Mouse (Mus musculus) lung, adult 18-20 months (tissue): ENCODE data around the gene Tifa.
A peak's percentile ranks its signal among the peaks of the same experiment; 100 is the strongest.

Source experiments
- DNase-seq, 2 experiments: peaks; one replicate each; pipeline ENCODE4 v3.0.0; 2022; ENCODE audit warnings: mixed read lengths in 2 of 2

The Tifa gene

GRCm38 (mm10) chr3:127830183-127830582 is 40.6 kb downstream of the Tifa start:
- no peak for DNase-seq

GRCm38 (mm10) chr3:127831079-127831478 is 41.5 kb downstream of the Tifa start:
- no peak for DNase-seq

GRCm38 (mm10) chr3:127834040-127834439 is 44.4 kb downstream of the Tifa start:
- no peak for DNase-seq

DNA sequence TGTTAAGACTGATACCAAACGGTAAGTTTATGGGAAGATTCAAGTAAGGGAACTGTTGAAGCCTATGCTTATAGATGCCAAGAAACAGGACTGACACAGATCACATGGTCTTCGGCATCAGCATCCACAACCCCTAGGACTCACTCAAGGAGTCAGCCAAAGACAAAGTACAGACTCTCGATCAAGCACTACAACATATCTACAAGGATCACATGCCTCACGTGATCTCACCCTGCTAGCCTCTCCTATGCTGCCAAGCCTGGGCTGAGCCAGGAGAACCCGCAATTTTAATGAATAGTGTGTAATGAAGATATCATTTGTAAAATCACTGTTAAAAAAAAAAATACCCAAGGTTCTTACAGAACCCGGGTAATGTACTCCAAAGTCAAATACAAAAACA is 46.0 kb downstream of the Tifa start:
- no peak for DNase-seq

GRCm38 (mm10) chr3:127836798-127837153 is 47.2 kb downstream of the Tifa start:
- no peak for DNase-seq

GRCm38 (mm10) chr3:127837154-127837865 is 47.7 kb downstream of the Tifa start, which contains the start of gene Ap1ar:
TSS of gene Ap1ar (minus strand) at chr3:127837523.
- DNase-seq = peak; percentile 94 to 96

GRCm38 (mm10) chr3:127837972-127838644 is 48.5 kb downstream of the Tifa start:
- DNase-seq = no peak

GRCm38 (mm10) chr3:127841926-127842325 is 52.3 kb downstream of the Tifa start:
- DNase-seq = no peak

DNA sequence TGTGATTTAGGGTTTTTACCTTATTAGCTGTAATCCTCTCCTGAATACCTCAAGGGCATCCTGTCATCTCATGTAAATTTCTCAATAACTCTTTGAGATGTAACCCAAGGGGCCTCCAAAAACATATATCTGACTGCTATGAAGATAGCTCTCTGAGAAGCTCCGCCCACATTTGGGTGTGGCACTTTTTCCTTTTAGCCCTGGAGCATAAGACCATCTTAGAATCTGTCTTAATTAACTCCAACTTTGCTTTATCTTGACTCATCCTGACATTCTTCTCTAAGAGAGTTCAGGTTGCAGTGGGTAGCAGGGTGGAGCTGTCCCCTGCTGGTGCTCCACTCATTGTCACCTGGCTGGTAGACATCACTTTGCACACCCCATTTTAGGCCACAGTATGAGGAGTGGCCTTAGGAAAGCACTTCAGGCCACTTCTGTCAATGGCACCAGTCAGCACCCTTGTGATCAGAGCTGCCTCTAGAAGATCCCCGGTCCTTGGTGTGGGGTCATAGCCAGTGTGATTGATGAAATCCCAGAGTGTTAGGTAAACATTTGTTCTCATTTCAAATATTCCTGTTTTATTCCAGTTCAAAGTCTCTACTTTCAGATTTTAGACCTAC is 53.8 kb downstream of the Tifa start:
- DNase-seq = peak; percentile 60 to 77

DNA sequence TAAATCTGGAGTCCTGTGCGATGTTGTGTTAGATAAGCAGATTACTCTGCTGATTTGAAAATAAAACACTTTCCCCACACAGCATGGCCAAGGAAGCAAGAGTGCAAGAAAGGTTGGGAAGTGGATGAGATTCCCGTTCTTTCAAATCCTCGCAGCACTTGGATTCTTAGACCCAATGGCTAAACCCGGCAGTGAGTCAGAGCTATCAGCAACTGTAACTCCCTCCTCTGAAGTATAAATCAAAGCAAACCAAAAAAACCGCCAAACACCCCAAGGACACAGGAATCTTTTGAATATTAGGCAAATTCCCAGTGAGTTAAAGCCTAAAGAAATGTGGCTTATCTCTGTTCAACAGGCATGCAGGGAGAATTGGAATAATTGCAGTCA is 54.3 kb downstream of the Tifa start:
- no peak for DNase-seq

GRCm38 (mm10) chr3:127848088-127848808 is 58.6 kb downstream of the Tifa start:
- peak in 1 of 2 experiments; percentile 30 for DNase-seq

- no peak for DNase-seq
These were observed 60.3 kb downstream of the Tifa start for GRCm38 (mm10) chr3:127849922-127850321.

DNA sequence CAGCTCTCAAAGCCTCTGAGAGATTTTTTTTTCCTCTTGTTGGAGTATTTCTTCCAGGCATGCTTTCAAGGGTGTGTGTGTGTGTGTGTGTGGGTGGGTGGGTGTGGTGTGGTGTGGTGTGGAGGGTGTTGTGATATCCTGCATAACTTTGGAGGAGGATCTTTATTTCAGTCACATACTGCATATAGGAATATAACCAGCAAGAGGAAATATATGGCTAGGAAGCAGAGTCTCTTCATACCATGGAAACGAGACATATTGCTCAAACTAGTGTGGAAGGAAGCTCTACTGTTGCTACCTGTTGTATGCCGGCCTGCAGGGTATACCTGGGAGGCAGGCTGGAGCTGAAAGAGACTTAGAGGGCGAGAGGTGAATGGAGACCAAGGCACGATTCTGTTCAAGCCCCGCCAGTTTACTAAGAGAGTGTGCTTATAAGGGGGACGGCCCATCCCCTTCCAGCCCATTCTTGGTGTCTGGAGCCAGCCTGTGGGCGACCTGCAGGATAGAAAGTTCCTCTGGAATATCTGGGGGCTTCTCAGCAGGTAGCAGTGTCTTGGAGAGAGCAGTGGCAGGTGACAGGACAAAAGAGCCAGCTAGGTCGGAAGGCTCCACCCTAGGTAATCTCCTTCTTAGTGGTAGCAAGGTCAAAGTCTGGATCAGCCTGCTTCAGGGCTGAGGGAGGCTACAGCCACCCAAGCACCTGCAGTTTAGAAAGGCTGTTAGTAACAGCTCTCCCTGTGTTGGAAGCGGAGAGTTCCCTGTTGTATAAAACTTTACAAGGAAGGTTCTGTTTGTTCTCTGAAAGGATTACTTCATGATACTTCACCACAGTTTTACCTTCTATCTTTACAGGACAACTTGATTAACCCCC is 61.4 kb downstream of the Tifa start:
- no peak for DNase-seq

GRCm38 (mm10) chr3:127852722-127853121 is 63.1 kb downstream of the Tifa start:
- no peak for DNase-seq

GRCm38 (mm10) chr3:127853431-127854206 is 64.0 kb downstream of the Tifa start:
- DNase-seq = peak; percentile 71 to 79

- DNase-seq = no peak
These were observed 71.7 kb downstream of the Tifa start for GRCm38 (mm10) chr3:127861340-127861739.

GRCm38 (mm10) chr3:127862479-127862878 is 72.9 kb downstream of the Tifa start:
- no peak for DNase-seq

DNA sequence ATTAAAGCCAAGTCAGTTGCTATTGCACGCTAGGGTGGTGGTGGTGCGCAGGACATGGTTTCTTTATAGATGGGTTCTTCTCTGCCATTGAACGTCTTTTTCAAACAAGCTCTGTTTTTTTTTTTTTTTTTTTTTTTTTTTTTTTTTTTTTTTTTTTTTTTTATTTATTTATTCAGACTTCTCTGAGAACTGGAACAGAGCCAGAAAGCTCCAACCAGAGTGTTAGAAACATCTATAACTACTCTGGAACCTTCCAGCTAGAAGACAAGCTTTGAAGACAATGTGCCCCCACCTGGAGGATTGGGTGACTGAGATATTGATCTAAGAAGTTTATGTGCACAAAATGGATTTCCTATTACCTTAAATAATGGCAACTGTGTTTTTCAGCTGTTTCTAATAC is 74.0 kb downstream of the Tifa start:
- no peak for DNase-seq

GRCm38 (mm10) chr3:127864242-127864641 is 74.6 kb downstream of the Tifa start:
- DNase-seq = no peak

DNA sequence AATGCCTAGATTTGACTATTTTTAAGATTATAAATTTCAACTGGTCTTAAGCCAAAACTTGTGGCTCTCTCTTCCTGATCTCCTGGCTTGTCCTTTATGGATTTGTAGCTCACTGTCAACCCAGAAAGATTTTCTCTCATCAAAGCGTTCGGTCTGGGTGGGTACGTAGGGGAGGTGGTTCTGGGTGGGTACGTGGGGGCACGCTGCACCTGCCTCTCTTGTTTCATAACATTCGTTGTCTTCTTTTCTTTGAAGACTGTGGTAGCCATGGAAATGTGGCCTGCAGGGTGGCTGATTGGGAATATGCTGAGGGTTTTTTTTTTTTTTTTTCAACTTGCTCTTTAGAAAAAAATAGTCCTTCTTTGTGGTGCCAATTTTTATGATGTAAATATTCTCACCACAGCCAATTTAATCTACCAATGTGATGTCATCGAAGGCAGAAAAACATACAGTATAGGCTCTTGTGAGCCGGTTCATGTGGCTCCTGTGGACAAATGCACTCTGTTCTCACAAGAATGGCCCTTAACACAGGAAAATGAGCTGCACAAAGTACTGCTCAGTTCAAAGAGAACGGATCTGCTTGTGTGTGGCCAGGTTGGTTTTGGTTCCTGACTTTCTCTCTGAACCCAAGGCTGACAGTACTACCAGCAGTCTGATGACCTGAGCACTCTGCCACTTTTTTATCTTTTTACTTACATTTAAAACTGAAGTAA is 78.6 kb downstream of the Tifa start:
- DNase-seq = no peak

GRCm38 (mm10) chr3:127868880-127869279 is 79.3 kb downstream of the Tifa start:
- DNase-seq = no peak
